Mouse (Mus musculus): ENCODE measurements at regions not wholly inside any gene's neighbourhood (a gene's known extent, or its start where the extent isn't known, plus 50 kb on each side); places are given as distances from the start of the nearest gene placed in this dataset.
A peak's percentile ranks its signal among the peaks of the same experiment; 100 is the strongest.
"Not testable (repeated sequence)": the region's sequence is repeated elsewhere in the genome, so short reads cannot be mapped to it uniquely, and the experiment has no call there.

DNA sequence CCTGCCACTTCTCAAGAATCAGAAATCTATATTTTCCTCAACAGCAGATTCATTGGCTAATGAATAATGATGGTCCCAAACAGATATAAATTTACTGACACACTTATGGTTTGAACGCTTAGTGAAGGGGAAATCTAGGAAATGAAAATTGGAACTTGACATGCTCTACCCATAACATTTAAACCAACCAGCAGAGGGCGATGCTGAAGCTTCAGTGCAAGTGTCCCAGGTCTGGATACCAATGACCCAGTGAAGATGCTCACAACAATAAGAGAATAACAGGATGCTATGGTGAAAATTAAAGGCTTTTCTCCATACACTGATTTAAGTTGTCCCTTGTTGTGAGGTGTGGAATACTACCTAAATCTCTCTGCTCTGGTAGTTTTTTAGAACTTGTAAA, 236.0 kb upstream of the Rorb start:
- no peaks in the 10 kb centered on the region for H3K9me3 ChIP-seq (ENCODE audit: control insufficient read depth, low read length)
- no peaks in the 10 kb centered on the region for H3K36me3 ChIP-seq (ENCODE audit: control insufficient read depth, insufficient read depth, low read length)
- H3K4me1 ChIP-seq (replicated peaks; ENCODE audit: control insufficient read depth, insufficient read depth, low read length), result no peaks in the 10 kb centered on the region
- no peak for DNase-seq (ENCODE audit: low spot score)
- H3K4me3 ChIP-seq (ENCODE audit: low read depth, low read length), result no peak overlapping the region
- no peak for ATAC-seq (replicated peaks; ENCODE audit: low FRiP score)
- 48% methylated on average over 2 of the region's 2 CpGs for WGBS
- H3K27ac ChIP-seq (ENCODE audit: low read depth, low read length), result no peak overlapping the region
- no peak overlapping the region for H3K4me2 ChIP-seq (ENCODE audit: low read depth, low read length, severe bottlenecking)
- H3K27me3 ChIP-seq (ENCODE audit: control insufficient read depth, insufficient read depth, low read length), result no peaks in the 10 kb centered on the region
- H3K9ac ChIP-seq (ENCODE audit: low read length), result no peak overlapping the region

DNA sequence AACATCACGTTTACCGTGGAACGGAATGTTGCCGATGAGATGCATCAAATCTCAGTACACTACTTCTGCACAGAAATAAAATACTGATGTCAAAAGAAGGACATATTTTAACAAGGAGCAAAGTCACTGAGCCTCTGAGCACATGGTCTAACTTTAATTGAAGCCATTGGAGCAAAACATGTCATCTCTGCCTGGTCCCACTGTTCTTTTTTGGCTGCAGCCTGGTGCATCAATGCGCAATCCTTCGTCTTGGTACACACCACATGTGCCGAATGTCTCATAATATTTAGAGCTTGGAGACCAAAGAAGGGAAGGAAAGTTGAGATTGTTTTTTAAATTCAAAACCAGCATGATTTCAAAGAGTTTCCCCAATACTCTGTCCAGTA, 233.4 kb upstream of the Rorb start:
- DNase-seq (ENCODE audit: low spot score) (no peak), ATAC-seq (replicated peaks; ENCODE audit: low FRiP score) (no peak)
- Histone ChIP-seq H3K27ac (ENCODE audit: low read depth, low read length) (no peak overlapping the region), H3K36me3 (ENCODE audit: control insufficient read depth, insufficient read depth, low read length) (no peaks in the 10 kb centered on the region), H3K4me2 (ENCODE audit: low read depth, low read length, severe bottlenecking) (no peak overlapping the region), H3K9ac (ENCODE audit: low read length) (no peak overlapping the region), H3K27me3 (ENCODE audit: control insufficient read depth, insufficient read depth, low read length) (no peaks in the 10 kb centered on the region), H3K9me3 (ENCODE audit: control insufficient read depth, low read length) (no peaks in the 10 kb centered on the region), H3K4me1 (replicated peaks; ENCODE audit: control insufficient read depth, insufficient read depth, low read length) (no peaks in the 10 kb centered on the region), H3K4me3 (ENCODE audit: low read depth, low read length) (no peak overlapping the region)
- 86% methylated on average over 7 of the region's 7 CpGs for WGBS

DNA sequence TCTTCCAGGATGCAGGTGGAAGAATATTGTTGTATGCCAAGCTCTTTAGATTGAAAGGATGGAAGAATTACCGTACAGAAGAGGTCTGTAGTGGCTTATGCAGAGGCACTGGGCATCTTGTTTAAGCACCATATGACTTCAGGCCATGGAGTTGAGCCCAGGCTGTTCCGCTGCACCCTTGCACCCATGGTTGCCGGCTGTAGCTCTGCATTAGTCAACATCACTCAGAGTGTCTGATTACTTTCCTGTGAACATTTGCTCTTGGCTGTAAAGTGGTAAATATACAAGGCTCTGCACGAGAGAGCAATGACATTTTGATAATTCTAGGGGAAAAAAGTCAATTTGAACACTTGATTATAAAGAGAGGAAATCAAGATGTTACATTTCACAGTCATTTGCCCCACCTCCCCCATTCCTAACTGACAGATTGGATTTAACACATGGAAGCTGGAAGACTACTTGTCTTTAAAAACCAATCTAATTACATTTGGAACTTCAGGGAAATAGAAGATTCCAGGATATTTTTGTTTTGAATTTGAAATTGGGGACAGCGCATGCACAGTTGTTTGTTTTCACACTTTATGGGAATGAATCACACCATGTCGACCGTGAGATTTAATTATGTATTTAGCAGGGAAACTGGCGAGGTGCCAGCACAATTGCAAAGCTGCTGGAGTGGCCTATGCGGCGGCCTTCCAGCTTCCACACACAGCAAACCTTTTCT, 232.9 kb upstream of the Rorb start:
- no peak overlapping the region for H3K27ac ChIP-seq (ENCODE audit: low read depth, low read length)
- peak; percentile 51; the same call in 1 of the 2 replicates for ATAC-seq (replicated peaks; ENCODE audit: low FRiP score)
- no peaks in the 10 kb centered on the region for H3K4me1 ChIP-seq (replicated peaks; ENCODE audit: control insufficient read depth, insufficient read depth, low read length)

DNA sequence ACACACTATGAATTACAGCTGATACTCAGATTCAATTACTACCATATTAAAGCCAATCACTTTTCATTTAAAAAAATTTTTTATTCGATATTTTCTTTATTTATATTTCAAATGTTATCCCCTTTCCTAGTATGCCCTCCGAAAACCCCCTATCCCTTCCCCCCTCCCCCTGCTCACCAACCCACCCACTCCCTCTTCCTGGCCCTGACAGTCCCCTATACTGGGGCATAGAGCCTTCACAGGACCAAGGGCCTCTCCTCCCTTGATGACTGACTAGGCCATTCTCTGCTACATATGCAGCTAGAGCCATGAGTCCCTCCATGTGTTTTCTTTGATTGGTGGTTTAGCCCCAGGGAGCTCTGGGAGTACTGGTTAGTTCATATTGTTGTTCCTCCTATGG, 196.1 kb upstream of the Rorb start:
- not testable (repeated sequence) for H3K9me3 ChIP-seq (ENCODE audit: control insufficient read depth, low read length); H3K27me3 ChIP-seq (ENCODE audit: control insufficient read depth, insufficient read depth, low read length); DNase-seq (ENCODE audit: low spot score); H3K36me3 ChIP-seq (ENCODE audit: control insufficient read depth, insufficient read depth, low read length); H3K9ac ChIP-seq (ENCODE audit: low read length); H3K27ac ChIP-seq (ENCODE audit: low read depth, low read length); H3K4me3 ChIP-seq (ENCODE audit: low read depth, low read length); H3K4me2 ChIP-seq (ENCODE audit: low read depth, low read length, severe bottlenecking); ATAC-seq (replicated peaks; ENCODE audit: low FRiP score); H3K4me1 ChIP-seq (replicated peaks; ENCODE audit: control insufficient read depth, insufficient read depth, low read length)
- 93% methylated on average over 2 of the region's 2 CpGs for WGBS

More for the DNA sequence above, 232.9 kb upstream of the Rorb start:
- H3K36me3 ChIP-seq (ENCODE audit: control insufficient read depth, insufficient read depth, low read length), result no peaks in the 10 kb centered on the region
- no peak overlapping the region for H3K9ac ChIP-seq (ENCODE audit: low read length)
- H3K4me3 ChIP-seq (ENCODE audit: low read depth, low read length), result no peak overlapping the region
- 70% methylated on average over 10 of the region's 10 CpGs for WGBS
- H3K4me2 ChIP-seq (ENCODE audit: low read depth, low read length, severe bottlenecking), result no peak overlapping the region
- no peaks in the 10 kb centered on the region for H3K9me3 ChIP-seq (ENCODE audit: control insufficient read depth, low read length)
- no peaks in the 10 kb centered on the region for H3K27me3 ChIP-seq (ENCODE audit: control insufficient read depth, insufficient read depth, low read length)
- no peak for DNase-seq (ENCODE audit: low spot score)

- ATAC-seq (replicated peaks; ENCODE audit: low FRiP score), result no peak; the same call in 1 of the 2 replicates
- H3K4me2 ChIP-seq (ENCODE audit: low read depth, low read length, severe bottlenecking), result no peak overlapping the region
Observed at GRCm38 (mm10) chr19:19306476-19307131, 195.6 kb upstream of the Rorb start.

GRCm38 (mm10) chr19:19285864-19286263, 174.9 kb upstream of the Rorb start:
- ATAC-seq (replicated peaks; ENCODE audit: low FRiP score); H3K4me2 ChIP-seq (ENCODE audit: low read depth, low read length, severe bottlenecking); H3K27me3 ChIP-seq (ENCODE audit: control insufficient read depth, insufficient read depth, low read length); H3K9me3 ChIP-seq (ENCODE audit: control insufficient read depth, low read length); DNase-seq (ENCODE audit: low spot score); H3K36me3 ChIP-seq (ENCODE audit: control insufficient read depth, insufficient read depth, low read length); H3K4me1 ChIP-seq (replicated peaks; ENCODE audit: control insufficient read depth, insufficient read depth, low read length); H3K27ac ChIP-seq (ENCODE audit: low read depth, low read length); H3K4me3 ChIP-seq (ENCODE audit: low read depth, low read length); H3K9ac ChIP-seq (ENCODE audit: low read length): not testable (repeated sequence)
- 90% methylated on average over 3 of the region's 3 CpGs for WGBS

More at GRCm38 (mm10) chr19:19306476-19307131, 195.6 kb upstream of the Rorb start:
- Histone ChIP-seq H3K4me1 (replicated peaks; ENCODE audit: control insufficient read depth, insufficient read depth, low read length) (no peaks in the 10 kb centered on the region), H3K9me3 (ENCODE audit: control insufficient read depth, low read length) (no peaks in the 10 kb centered on the region), H3K27ac (ENCODE audit: low read depth, low read length) (no peak overlapping the region), H3K9ac (ENCODE audit: low read length) (no peak overlapping the region), H3K4me3 (ENCODE audit: low read depth, low read length) (no peak overlapping the region), H3K36me3 (ENCODE audit: control insufficient read depth, insufficient read depth, low read length) (no peaks in the 10 kb centered on the region), H3K27me3 (ENCODE audit: control insufficient read depth, insufficient read depth, low read length) (no peaks in the 10 kb centered on the region)
- WGBS, result 70% methylated on average over 6 of the region's 6 CpGs
- DNase-seq (ENCODE audit: low spot score), result no peak

DNA sequence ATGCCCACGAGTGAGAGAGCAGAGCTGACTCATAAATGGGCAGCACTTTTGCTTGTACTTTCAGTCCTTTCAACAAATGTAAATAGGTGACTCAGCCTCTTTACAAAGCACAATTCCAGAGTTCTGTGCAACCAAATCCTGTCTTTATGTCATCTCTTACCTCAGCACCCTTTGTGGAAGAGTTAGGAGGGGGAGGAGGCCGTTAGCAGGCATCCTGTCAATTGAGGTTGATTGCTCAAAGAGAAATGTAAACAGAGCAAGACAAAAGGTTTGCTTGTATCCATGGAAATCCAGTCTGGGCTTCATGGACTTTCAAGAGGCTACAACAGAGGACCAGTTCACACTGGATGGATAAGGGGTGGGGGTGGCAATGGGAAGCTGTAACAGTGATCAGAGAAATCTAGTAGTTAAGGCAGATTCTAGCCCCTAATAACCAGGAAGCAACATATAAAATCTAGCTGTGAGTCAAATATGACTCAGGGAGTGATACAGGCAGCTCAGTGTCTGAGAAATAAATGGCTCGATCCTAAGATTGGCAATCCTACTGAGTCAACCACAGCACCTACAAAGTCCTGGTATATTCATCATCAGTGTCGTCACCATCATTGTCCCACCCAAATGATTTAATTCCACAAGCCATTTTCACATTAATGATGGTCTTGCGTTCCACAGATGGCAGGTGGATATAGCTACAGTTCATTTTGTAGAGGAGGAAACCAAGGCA, 136.0 kb upstream of the Rorb start:
- ATAC-seq (replicated peaks; ENCODE audit: low FRiP score) (peak; percentile 93), DNase-seq (ENCODE audit: low spot score) (no peak)
- no peaks in the 10 kb centered on the region for H3K27me3 ChIP-seq (ENCODE audit: control insufficient read depth, insufficient read depth, low read length)
- H3K4me3 ChIP-seq (ENCODE audit: low read depth, low read length), result no peak overlapping the region
- 54% methylated on average over 5 of the region's 5 CpGs for WGBS
- no peak overlapping the region for H3K27ac ChIP-seq (ENCODE audit: low read depth, low read length)
- H3K4me2 ChIP-seq (ENCODE audit: low read depth, low read length, severe bottlenecking), result no peak overlapping the region
- no peaks in the 10 kb centered on the region for H3K9me3 ChIP-seq (ENCODE audit: control insufficient read depth, low read length)
- H3K4me1 ChIP-seq (replicated peaks; ENCODE audit: control insufficient read depth, insufficient read depth, low read length), result no peaks in the 10 kb centered on the region
- no peaks in the 10 kb centered on the region for H3K36me3 ChIP-seq (ENCODE audit: control insufficient read depth, insufficient read depth, low read length)
- H3K9ac ChIP-seq (ENCODE audit: low read length), result no peak overlapping the region

DNA sequence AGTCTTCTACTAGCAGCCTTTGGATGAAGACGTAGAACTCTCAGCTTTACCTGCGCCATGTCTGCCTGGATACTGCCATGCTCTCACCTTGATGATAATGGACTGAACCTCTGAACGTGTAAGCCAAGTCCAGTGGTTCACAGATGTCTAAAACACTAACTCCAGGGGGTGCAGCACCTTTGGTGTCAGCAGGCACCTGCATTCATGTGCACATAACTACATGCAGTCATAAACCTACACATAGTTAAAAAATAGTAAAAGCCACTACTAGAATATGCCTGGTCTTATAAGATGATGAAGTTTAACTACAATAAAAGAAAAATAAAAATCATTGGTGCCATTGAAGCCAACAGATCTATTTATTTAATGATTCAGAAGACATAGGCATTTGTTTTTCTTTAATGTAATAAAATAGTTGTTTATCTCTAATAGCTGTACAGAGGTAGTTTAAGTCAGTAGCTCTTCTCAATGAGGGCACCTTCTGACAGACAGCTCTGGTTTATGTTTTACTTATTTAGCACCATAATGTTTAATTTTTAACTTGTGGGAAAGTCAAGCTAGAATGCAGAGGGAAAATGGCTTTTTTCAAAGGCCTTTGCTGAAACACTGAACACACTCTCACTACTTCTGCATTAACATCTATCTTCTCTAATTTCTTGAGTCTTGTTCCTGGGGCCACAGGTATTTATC, 118.5 kb upstream of the Rorb start:
- no peak overlapping the region for H3K4me3 ChIP-seq (ENCODE audit: low read depth, low read length)
- WGBS, result 80% methylated on average over 3 of the region's 3 CpGs
- no peak overlapping the region for H3K27ac ChIP-seq (ENCODE audit: low read depth, low read length)
- no peaks in the 10 kb centered on the region for H3K4me1 ChIP-seq (replicated peaks; ENCODE audit: control insufficient read depth, insufficient read depth, low read length)
- H3K27me3 ChIP-seq (ENCODE audit: control insufficient read depth, insufficient read depth, low read length), result no peaks in the 10 kb centered on the region
- no peak overlapping the region for H3K4me2 ChIP-seq (ENCODE audit: low read depth, low read length, severe bottlenecking)
- no peaks in the 10 kb centered on the region for H3K36me3 ChIP-seq (ENCODE audit: control insufficient read depth, insufficient read depth, low read length)
- no peak for ATAC-seq (replicated peaks; ENCODE audit: low FRiP score)
- no peak for DNase-seq (ENCODE audit: low spot score)
- no peaks in the 10 kb centered on the region for H3K9me3 ChIP-seq (ENCODE audit: control insufficient read depth, low read length)
- H3K9ac ChIP-seq (ENCODE audit: low read length), result no peak overlapping the region

All from forebrain, embryonic 11.5 days (tissue).